Comparison of ENCODE assay signal across 9 mouse cellular contexts in genomic region chr9:14058592-14059227, GRCm38 (mm10).
DNase-seq lines count a peak whose midpoint lies in the region; ATAC-seq and TF ChIP-seq lines count a peak whose summit lies in the region.
"Had no signal": no experiment of that assay in that cellular context is flagged by ENCODE, and none has a peak within 500 bp of the region (broad histone marks: within the 10 kb centered on the region; RNA-seq: fewer than 3 reads in every experiment).

No protein-coding gene starts in this region.

- DNase-seq in layer of hippocampus, adult 2 months (ENCODE audit: low spot score in 2 of 2) = no peak
- no peak for DNase-seq in layer of hippocampus, adult 9-10 months (ENCODE audit: low spot score)
- peak; percentile 10 for DNase-seq in c-Kit-positive CD71-negative TER-119-negative erythroid progenitor cells, embryonic 14.5 days (ENCODE audit: low read depth)
- DNase-seq in skeletal muscle tissue, adult 2 months (ENCODE audit: low read depth, low spot score) = peak; percentile 10
- DNase-seq in cerebellum, adult 8-10 months = no peak
- no peak for DNase-seq in right cerebral cortex, postnatal 36 days (ENCODE audit: low spot score in 2 of 2)
- DNase-seq: gastrocnemius, postnatal 14 days; kidney, adult 9 months had no signal

- no peak for TF ChIP-seq CTCF in layer of hippocampus, adult 2 months (conservative IDR thresholded peaks at IDR 0.05)

- peak overlapping the region; percentile 76 for H3K27ac ChIP-seq in layer of hippocampus, adult 2 months
- peak overlapping the region; percentile 50 for H3K27ac ChIP-seq in forebrain, embryonic 12.5 days

- peaks cover 23% of the 10 kb centered on the region for H3K4me1 ChIP-seq in forebrain, embryonic 12.5 days

- no peaks in the 10 kb centered on the region for H3K36me3 ChIP-seq in forebrain, embryonic 12.5 days (replicated peaks)

- no peak overlapping the region for H3K9ac ChIP-seq in forebrain, embryonic 12.5 days

- no peaks in the 10 kb centered on the region for H3K9me3 ChIP-seq in forebrain, embryonic 12.5 days

- H3K27me3 ChIP-seq in forebrain, embryonic 12.5 days = no peaks in the 10 kb centered on the region

- ATAC-seq in forebrain, embryonic 12.5 days (ENCODE audit: low FRiP score) = peak; percentile 63; the same call in 1 of the 2 replicates

- no peak overlapping the region for H3K4me2 ChIP-seq in forebrain, embryonic 12.5 days

- WGBS in forebrain, embryonic 12.5 days = 4% methylated on average over 5 of the region's 5 CpGs

- no peak overlapping the region for H3K4me3 ChIP-seq in layer of hippocampus, adult 2 months
- H3K4me3 ChIP-seq in forebrain, embryonic 12.5 days (replicated peaks) = no peak overlapping the region

Comparison
In these comparisons a context has a peak if more than half of its experiments do, and no peak if none do; other contexts are left out.
1. DNase-seq: peak in c-Kit-positive CD71-negative TER-119-negative erythroid progenitor cells, embryonic 14.5 days (single experiment) and skeletal muscle tissue, adult 2 months (single experiment); none in layer of hippocampus, adult 2 months (0 of 2), layer of hippocampus, adult 9-10 months (single experiment), cerebellum, adult 8-10 months (single experiment) and right cerebral cortex, postnatal 36 days (0 of 2).